Mouse (Mus musculus): ENCODE results near the gene Tead3.
"Not testable (repeated sequence)": the region's sequence is repeated elsewhere in the genome, so short reads cannot be mapped to it uniquely, and the experiment has no call there.

Tead3 gene

GRCm38 (mm10) chr17:28360531-28361277 lies 10.1 kb upstream of the Tead3 start:
- no peak for DNase-seq (ENCODE audit: low spot score in 2 of 2)

- not testable (repeated sequence) for DNase-seq (ENCODE audit: low spot score in 2 of 2)
These were observed 8.1 kb upstream of the Tead3 start for GRCm38 (mm10) chr17:28358576-28359261.

- DNase-seq (ENCODE audit: low spot score in 2 of 2): no peak
These were observed 5.3 kb upstream of the Tead3 start for GRCm38 (mm10) chr17:28355871-28356270.

GRCm38 (mm10) chr17:28352018-28352417 lies 1.4 kb upstream of the Tead3 start:
- no peak for DNase-seq (ENCODE audit: low spot score in 2 of 2)

- no peak for DNase-seq (ENCODE audit: low spot score in 2 of 2)
These were observed 805 bp upstream of the Tead3 start for GRCm38 (mm10) chr17:28351353-28351890.

- no peak for DNase-seq (ENCODE audit: low spot score in 2 of 2)
These were observed 634 bp downstream of the Tead3 start for GRCm38 (mm10) chr17:28349901-28350465.

- DNase-seq (ENCODE audit: low spot score in 2 of 2): no peak
These were observed 1.2 kb downstream of the Tead3 start for GRCm38 (mm10) chr17:28349264-28349880.

GRCm38 (mm10) chr17:28348211-28348610 lies 2.4 kb downstream of the Tead3 start:
- no peak for DNase-seq (ENCODE audit: low spot score in 2 of 2)

GRCm38 (mm10) chr17:28347327-28347726 lies 3.3 kb downstream of the Tead3 start:
- no peak for DNase-seq (ENCODE audit: low spot score in 2 of 2)

- DNase-seq (ENCODE audit: low spot score in 2 of 2): peak in 1 of 2 experiments; percentile 67
These were observed 4.7 kb downstream of the Tead3 start for GRCm38 (mm10) chr17:28345882-28346281.

GRCm38 (mm10) chr17:28345271-28345721 lies 5.3 kb downstream of the Tead3 start:
- DNase-seq (ENCODE audit: low spot score in 2 of 2): peak in 1 of 2 experiments; percentile 61

- DNase-seq (ENCODE audit: low spot score in 2 of 2): no peak
These were observed 5.9 kb downstream of the Tead3 start for GRCm38 (mm10) chr17:28344670-28345069.

- peak in 1 of 2 experiments; percentile 68 for DNase-seq (ENCODE audit: low spot score in 2 of 2)
These were observed 6.5 kb downstream of the Tead3 start for GRCm38 (mm10) chr17:28344050-28344607.

GRCm38 (mm10) chr17:28341091-28341490 lies 9.5 kb downstream of the Tead3 start:
- DNase-seq (ENCODE audit: low spot score in 2 of 2): peak; percentile 95 to 96

GRCm38 (mm10) chr17:28340578-28340977 lies 10.0 kb downstream of the Tead3 start:
- no peak for DNase-seq (ENCODE audit: low spot score in 2 of 2)

- no peak for DNase-seq (ENCODE audit: low spot score in 2 of 2)
These were observed 13.1 kb downstream of the Tead3 start for GRCm38 (mm10) chr17:28337547-28337946.

GRCm38 (mm10) chr17:28335267-28335666 lies 15.3 kb downstream of the Tead3 start:
- DNase-seq (ENCODE audit: low spot score in 2 of 2): no peak

GRCm38 (mm10) chr17:28332915-28333546 lies 17.6 kb downstream of the Tead3 start:
- no peak for DNase-seq (ENCODE audit: low spot score in 2 of 2)

GRCm38 (mm10) chr17:28332113-28332914 lies 18.3 kb downstream of the Tead3 start:
- DNase-seq (ENCODE audit: low spot score in 2 of 2): no peak

Measured in urinary bladder, postnatal 4 days (tissue).